Mouse (Mus musculus) neural tube, embryonic 11.5 days (tissue): ENCODE measurements around the gene Golga1. TPM values are rescaled to one million over a fixed set of nuclear protein-coding genes. Genes with fewer than 3 reads are reported as not detected.
"Not testable (repeated sequence)": the region's sequence is repeated elsewhere in the genome, so short reads cannot be mapped to it uniquely, and the experiment has no call there.

Experiments
- ATAC-seq: fragments of 200-750 bp; cut with Nextera tagmentation; 2 replicates; pipeline ENCODE4 v1.8.0; 2017; ENCODE audit warnings: moderate number of reproducible peaks, mild to moderate bottlenecking, moderate TSS enrichment, moderate library complexity; ENCODE audit not compliant: insufficient read depth, low FRiP score, low TSS enrichment
- DNase-seq: peaks from one replicate; pipeline ENCODE4 v3.0.0-alpha.2; 2015; ENCODE audit warnings: low spot score
- H3K27ac ChIP-seq: fragments of 300-500 bp; sonication (generic); 2 replicates; pipeline ENCODE4 v1.5.1; 2014; ENCODE audit warnings: low read depth, mild to moderate bottlenecking, low read length
- H3K27me3 ChIP-seq: fragments of 300-500 bp; sonication (generic); 2 replicates; pipeline ENCODE4 v1.6.1; 2014; ENCODE audit warnings: mild to moderate bottlenecking, low read length, mixed read lengths; ENCODE audit not compliant: control insufficient read depth, insufficient read depth
- H3K36me3 ChIP-seq: fragments of 300-500 bp; sonication (generic); 2 replicates; pipeline ENCODE4 v1.6.1; 2014; ENCODE audit warnings: mild to moderate bottlenecking, low read length, moderate library complexity, mixed read lengths; ENCODE audit not compliant: control insufficient read depth, insufficient read depth
- H3K4me1 ChIP-seq: fragments of 300-500 bp; sonication (generic); 2 replicates; pipeline ENCODE4 v1.6.1; 2014; ENCODE audit warnings: low read length, mixed read lengths; ENCODE audit not compliant: control insufficient read depth, insufficient read depth
- H3K4me2 ChIP-seq: fragments of 300-500 bp; sonication (generic); 2 replicates; pipeline ENCODE4 v1.6.1; 2014; ENCODE audit warnings: low read depth, mild to moderate bottlenecking, moderate library complexity
- H3K4me3 ChIP-seq: fragments of 300-500 bp; sonication (generic); 2 replicates; pipeline ENCODE4 v1.5.1; 2014; ENCODE audit warnings: low read depth, low read length
- H3K9ac ChIP-seq: fragments of 300-500 bp; sonication (generic); 2 replicates; pipeline ENCODE4 v1.6.1; 2014; ENCODE audit warnings: mild to moderate bottlenecking, low read length
- H3K9me3 ChIP-seq: fragments of 300-500 bp; sonication (generic); 2 replicates; pipeline ENCODE4 v1.6.1; 2016; ENCODE audit warnings: low read length; ENCODE audit not compliant: control insufficient read depth
- WGBS: fragments of 180-500 bp; shearing (Covaris S2); extraction: QIAGEN DNeasy Blood & Tissue Kit; methylation state at CpG from one replicate; pipeline ENCODE4 v1.1.7; 2014; 5-methylcytosine and 5-hydroxymethylcytosine counted together
- polyA plus RNA-seq: library from polyadenylated mRNA; unstranded; fragments of >200 nt; fragmentation: Nextera tagmentation; extraction: Ambion mirVana; gene quantifications from 2 replicates; pipeline ENCODE4 v1.2.1, GENCODE M21; 2014

The Golga1 gene
- polyA plus RNA-seq = 30.7 and 33.7 TPM in 2 replicates

- under 1% methylated on average over 40 of the region's 50 CpGs for WGBS
- ATAC-seq = peak; percentile 98
These were observed at the start of gene Golga1 for GRCm38 (mm10) chr2:39065400-39065987. TSS of gene Golga1 (minus strand) at chr2:39065541.

DNA sequence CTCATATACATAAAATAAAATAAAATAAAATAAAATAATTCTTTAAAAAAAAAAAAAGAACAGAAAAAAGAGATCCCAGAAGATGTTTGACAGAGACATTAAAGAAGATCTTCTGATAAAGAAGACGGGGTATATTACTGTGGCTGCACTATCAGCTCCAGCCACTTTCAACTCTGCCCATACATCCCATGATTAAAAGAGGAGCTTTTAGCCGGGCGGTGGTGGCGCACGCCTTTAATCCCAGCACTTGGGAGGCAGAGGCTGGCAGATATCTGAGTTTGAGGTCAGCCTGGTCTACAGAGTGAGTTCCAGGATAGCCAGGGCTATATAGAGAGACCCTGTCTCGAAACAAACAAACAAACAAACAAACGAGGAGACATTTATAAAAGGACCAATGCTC, 48.8 kb upstream of the Golga1 start:
- H3K36me3 ChIP-seq = peaks cover 4% of the 10 kb centered on the region

More at GRCm38 (mm10) chr2:39065400-39065987, at the start of gene Golga1:
- Histone ChIP-seq H3K9ac (peak within 1 kb of the TSS; percentile 91), H3K27ac (peak within 1 kb of the TSS; percentile 62), H3K27me3 (no peaks in the 10 kb centered on the region), H3K4me2 (peak within 1 kb of the TSS; percentile 88), H3K9me3 (no peaks in the 10 kb centered on the region), H3K36me3 (no peaks in the 10 kb centered on the region), H3K4me1 (0 out of 2 replicates have a peak, but pooled peaks cover 2% of the 10 kb centered on the region), H3K4me3 (peak within 1 kb of the TSS; percentile 90)
- peak; percentile 95 for DNase-seq

DNA sequence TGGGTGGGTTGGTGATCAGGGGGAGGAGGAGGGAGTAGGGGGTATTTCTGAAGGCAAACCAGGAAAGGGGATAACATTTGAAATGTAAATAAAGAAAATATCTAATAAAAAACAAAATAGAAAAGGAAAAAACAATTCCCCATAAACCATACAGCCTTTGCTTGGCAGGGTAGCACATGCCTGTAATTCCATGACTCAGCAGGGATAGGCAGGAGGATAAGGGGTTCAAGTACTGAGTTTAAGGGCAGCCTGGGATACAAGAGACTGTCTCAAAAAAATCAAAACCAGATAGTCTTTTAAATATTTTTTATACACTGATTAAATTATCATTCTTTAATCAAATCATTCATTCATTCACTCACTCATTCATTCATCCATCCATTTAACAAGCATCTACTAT, 45.2 kb upstream of the Golga1 start:
- no peaks in the 10 kb centered on the region for H3K27me3 ChIP-seq
- H3K4me2 ChIP-seq = no peak overlapping the region
- no peak overlapping the region for H3K27ac ChIP-seq
- H3K9me3 ChIP-seq = no peaks in the 10 kb centered on the region
- ATAC-seq (no peak), DNase-seq (no peak)
- H3K9ac ChIP-seq = no peak overlapping the region
- no peak overlapping the region for H3K4me3 ChIP-seq
- no peaks in the 10 kb centered on the region for H3K4me1 ChIP-seq
- no peaks in the 10 kb centered on the region for H3K36me3 ChIP-seq

More for the DNA sequence above, 48.8 kb upstream of the Golga1 start:
- no peaks in the 10 kb centered on the region for H3K9me3 ChIP-seq
- H3K27ac ChIP-seq = no peak overlapping the region
- DNase-seq = no peak
- ATAC-seq = no peak
- WGBS = 94% methylated on average over 7 of the region's 7 CpGs
- H3K4me3 ChIP-seq = no peak overlapping the region
- no peak overlapping the region for H3K9ac ChIP-seq
- no peak overlapping the region for H3K4me2 ChIP-seq
- no peaks in the 10 kb centered on the region for H3K4me1 ChIP-seq
- no peaks in the 10 kb centered on the region for H3K27me3 ChIP-seq

DNA sequence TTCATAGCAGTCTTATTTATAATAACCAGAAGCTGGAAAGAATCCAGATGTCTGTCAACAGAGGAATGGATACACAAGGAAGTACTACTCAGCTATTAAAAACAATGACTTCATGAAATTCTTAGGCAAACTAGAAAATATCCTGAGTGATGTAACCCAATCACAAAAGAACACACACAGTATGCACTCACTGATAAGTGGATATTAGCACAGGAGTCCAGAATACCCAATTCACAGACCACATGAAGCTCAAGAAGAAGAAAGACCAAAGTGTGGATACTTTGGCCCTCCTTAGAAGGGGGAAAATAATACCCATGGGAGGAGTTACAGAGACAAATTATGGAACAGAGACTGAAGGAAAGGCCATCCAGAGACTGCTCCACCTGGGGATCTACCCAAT, 44.4 kb upstream of the Golga1 start:
- H3K4me2 ChIP-seq, DNase-seq, H3K4me1 ChIP-seq, H3K36me3 ChIP-seq, H3K9me3 ChIP-seq, H3K27me3 ChIP-seq, ATAC-seq, H3K4me3 ChIP-seq, H3K9ac ChIP-seq, H3K27ac ChIP-seq: not testable (repeated sequence)

DNA sequence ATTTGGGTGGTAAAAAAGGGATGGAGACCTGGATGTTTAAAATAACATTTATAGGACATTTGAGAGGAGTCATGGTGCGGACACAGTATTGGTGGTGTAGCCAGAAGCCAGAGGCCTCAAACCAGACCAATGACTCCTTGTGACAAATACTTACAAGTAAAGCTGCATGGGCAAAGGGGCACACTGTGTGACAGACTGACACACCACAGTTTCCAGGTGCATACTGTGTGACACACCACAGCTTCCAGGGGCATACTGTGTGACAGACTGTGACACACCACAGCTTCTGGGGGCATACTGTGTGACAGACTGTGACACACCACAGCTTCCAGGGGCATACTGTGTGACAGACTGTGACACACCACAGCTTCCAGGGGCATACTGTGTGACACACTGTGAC, 34.6 kb upstream of the Golga1 start:
- not testable (repeated sequence) for DNase-seq, H3K27me3 ChIP-seq, H3K4me1 ChIP-seq, ATAC-seq, H3K9ac ChIP-seq, H3K4me2 ChIP-seq, H3K36me3 ChIP-seq, H3K9me3 ChIP-seq, H3K27ac ChIP-seq, H3K4me3 ChIP-seq
- WGBS = 97% methylated on average over 1 of the region's 1 CpGs

DNA sequence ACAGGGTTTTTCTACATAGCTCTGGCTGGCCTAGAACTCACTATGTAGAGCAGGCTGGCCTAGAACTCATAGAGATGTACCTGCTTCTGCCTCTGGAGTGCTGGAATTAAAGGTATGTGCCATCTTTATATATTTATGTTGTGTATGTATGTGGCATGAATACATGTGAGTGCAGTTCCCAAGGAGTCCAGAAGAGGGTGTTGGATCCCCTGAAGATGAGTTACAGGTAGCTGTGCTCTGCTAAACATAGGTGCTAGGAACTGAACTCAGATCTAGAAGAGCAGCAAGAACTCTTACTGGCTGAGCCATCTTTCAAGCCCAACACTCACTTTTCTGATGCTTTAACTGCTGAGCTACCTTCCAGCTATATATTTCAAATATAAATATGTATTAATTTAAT, 32.7 kb upstream of the Golga1 start:
- ATAC-seq (no peak), DNase-seq (no peak)
- Histone ChIP-seq H3K36me3 (peaks cover 2% of the 10 kb centered on the region; the same call in 1 of the 2 replicates), H3K4me1 (no peaks in the 10 kb centered on the region), H3K9me3 (no peaks in the 10 kb centered on the region), H3K27ac (no peak overlapping the region), H3K4me3 (no peak overlapping the region), H3K9ac (no peak overlapping the region), H3K4me2 (no peak overlapping the region), H3K27me3 (no peaks in the 10 kb centered on the region)

DNA sequence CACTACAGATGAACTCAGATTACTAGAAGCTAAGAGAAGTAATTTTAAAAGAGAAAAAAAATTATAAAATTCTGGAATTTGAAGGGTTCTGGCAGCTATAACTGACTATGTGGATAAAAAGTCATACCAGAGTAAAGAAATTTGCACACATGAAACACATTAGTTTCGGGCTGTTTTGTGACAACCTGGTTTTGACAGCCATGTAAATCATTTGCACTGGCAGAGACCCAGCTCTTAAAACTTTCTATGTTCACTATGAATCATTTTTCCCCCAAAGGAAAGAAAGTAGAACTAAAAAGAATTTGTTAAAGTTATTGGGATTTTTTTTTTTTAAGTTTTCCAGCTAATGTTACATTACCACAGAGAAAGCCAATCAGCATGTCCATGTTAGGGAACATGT, 26.6 kb upstream of the Golga1 start:
- ATAC-seq = no peak
- Histone ChIP-seq H3K27me3 (no peaks in the 10 kb centered on the region), H3K36me3 (peaks cover 2% of the 10 kb centered on the region; the same call in 1 of the 2 replicates), H3K4me1 (no peaks in the 10 kb centered on the region), H3K27ac (no peak overlapping the region), H3K9ac (no peak overlapping the region), H3K9me3 (no peaks in the 10 kb centered on the region), H3K4me3 (no peak overlapping the region), H3K4me2 (no peak overlapping the region)
- DNase-seq = no peak
- WGBS = 84% methylated on average over 1 of the region's 1 CpGs

DNA sequence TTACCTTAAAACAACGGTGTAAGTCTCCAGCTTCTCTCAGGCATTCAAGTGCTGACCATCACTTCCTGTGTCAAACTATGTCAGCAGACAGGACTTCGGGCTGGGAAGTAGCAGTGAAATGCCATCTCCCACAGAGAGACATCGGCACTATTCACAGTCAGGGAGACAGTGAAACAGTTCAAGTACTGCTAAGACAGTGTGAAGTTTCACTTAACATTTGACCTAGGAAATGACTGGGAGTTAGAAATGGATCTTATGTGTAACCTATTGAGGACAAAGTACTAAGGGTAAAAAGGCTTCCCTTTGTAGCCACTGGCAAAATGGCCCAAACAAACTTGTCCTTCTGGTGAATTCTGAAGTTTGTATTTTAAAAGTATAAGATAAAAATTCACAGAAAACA, 17.4 kb upstream of the Golga1 start:
- H3K36me3 ChIP-seq = no peaks in the 10 kb centered on the region
- WGBS = 82% methylated on average over 3 of the region's 3 CpGs

GRCm38 (mm10) chr2:39070666-39071065, 5.3 kb upstream of the Golga1 start:
- Histone ChIP-seq H3K4me3 (no peak overlapping the region), H3K36me3 (no peaks in the 10 kb centered on the region), H3K9me3 (no peaks in the 10 kb centered on the region), H3K4me1 (no peaks in the 10 kb centered on the region), H3K9ac (no peak overlapping the region), H3K27me3 (no peaks in the 10 kb centered on the region), H3K4me2 (no peak overlapping the region), H3K27ac (no peak overlapping the region)
- ATAC-seq = no peak
- DNase-seq = no peak

More for the DNA sequence above, 17.4 kb upstream of the Golga1 start:
- Histone ChIP-seq H3K27me3 (no peaks in the 10 kb centered on the region), H3K4me3 (no peak overlapping the region), H3K9ac (no peak overlapping the region), H3K9me3 (no peaks in the 10 kb centered on the region), H3K4me1 (no peaks in the 10 kb centered on the region), H3K4me2 (no peak overlapping the region), H3K27ac (no peak overlapping the region)
- DNase-seq (no peak), ATAC-seq (no peak)
